Mouse (Mus musculus) adrenal gland, adult 18-20 months (tissue): Measurements from ENCODE around the gene Tbl1x. TPM values are rescaled to one million over a fixed set of nuclear protein-coding genes. Genes with fewer than 3 reads are reported as not detected.
A peak's percentile ranks its signal among the peaks of the same experiment; 100 is the strongest.

Experiments
- DNase-seq, 2 experiments: peaks; one replicate each; pipeline ENCODE4 v3.0.0; 2021 to 2022; ENCODE audit warnings: low spot score in 2 of 2
- long read RNA-seq, 2 experiments: library from polyadenylated mRNA; stranded (forward); transcript quantifications; one replicate each; pipeline ENCODE4 v2.0.0; 2021
- total RNA-seq, 2 experiments: library from RNA; stranded (reverse); gene quantifications; 1 replicate in 1 of 2; 2 replicates in 1 of 2; pipeline ENCODE4 v1.2.3; 2021

Gene Tbl1x
- 10 to 100 TPM; 65.5 to 77.7 TPM for total RNA-seq
- long read RNA-seq, experiment 1, full-length matches to known transcripts, result 12 of 20 reads
- long read RNA-seq, experiment 1, partial matches to known transcripts, result 4 of 20 reads
- long read RNA-seq, experiment 1, other reads (novel, unspliced or antisense), result 4 of 20 reads
- long read RNA-seq, experiment 2, full-length matches to known transcripts, result 48 of 77 reads
- long read RNA-seq, experiment 2, partial matches to known transcripts, result 2 of 77 reads
- long read RNA-seq, experiment 2, other reads (novel, unspliced or antisense), result 27 of 77 reads

GRCm38 (mm10) chrX:77510371-77511300 lies at the start of gene Tbl1x:
TSS of gene Tbl1x (plus strand) at chrX:77511013.
- peak; percentile 63 for DNase-seq

- DNase-seq, result no peak
Observed at GRCm38 (mm10) chrX:77469216-77469615, 41.6 kb upstream of the Tbl1x start.

DNA sequence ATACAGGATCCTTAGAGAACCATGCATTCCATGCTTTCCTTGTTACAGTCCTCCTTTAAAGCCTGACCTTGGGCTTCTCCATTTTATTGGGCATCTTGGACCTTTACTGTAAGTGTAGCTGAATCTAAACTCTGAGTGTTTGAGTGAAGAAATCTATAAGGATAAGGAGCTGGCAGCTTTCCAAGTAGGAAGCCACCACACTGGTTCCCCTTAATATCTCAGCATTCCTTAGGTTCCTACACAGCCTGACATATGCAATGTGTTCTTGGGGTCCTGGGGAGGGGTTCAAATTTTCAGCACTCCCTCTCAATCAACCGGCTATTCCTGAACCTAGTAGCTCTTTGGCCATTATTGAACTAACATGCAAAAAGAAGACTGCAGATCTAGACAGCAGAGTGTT lies 38.0 kb upstream of the Tbl1x start:
- DNase-seq, result no peak

DNA sequence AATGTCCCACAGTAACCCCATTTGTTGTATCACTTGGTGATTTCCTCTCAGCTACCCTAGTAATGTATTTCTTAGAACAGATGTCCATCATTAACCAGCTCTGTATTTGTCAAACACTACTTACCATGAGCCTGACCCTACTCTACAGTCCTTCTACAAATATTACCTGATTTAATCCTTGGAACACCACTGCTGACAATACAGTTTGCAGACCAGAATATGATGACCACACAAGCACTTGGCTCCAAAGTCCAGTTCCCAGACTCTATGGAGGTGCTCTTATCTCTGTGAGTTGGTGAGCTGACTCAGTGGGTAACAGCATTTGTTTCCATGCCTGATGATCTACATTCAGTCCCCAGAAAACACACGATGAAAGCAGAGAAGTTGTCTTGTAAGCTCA lies 37.3 kb upstream of the Tbl1x start:
- no peak for DNase-seq

GRCm38 (mm10) chrX:77474551-77474950 lies 36.3 kb upstream of the Tbl1x start:
- no peak for DNase-seq

- DNase-seq, result no peak
Observed at GRCm38 (mm10) chrX:77477526-77477925, 33.3 kb upstream of the Tbl1x start.

DNA sequence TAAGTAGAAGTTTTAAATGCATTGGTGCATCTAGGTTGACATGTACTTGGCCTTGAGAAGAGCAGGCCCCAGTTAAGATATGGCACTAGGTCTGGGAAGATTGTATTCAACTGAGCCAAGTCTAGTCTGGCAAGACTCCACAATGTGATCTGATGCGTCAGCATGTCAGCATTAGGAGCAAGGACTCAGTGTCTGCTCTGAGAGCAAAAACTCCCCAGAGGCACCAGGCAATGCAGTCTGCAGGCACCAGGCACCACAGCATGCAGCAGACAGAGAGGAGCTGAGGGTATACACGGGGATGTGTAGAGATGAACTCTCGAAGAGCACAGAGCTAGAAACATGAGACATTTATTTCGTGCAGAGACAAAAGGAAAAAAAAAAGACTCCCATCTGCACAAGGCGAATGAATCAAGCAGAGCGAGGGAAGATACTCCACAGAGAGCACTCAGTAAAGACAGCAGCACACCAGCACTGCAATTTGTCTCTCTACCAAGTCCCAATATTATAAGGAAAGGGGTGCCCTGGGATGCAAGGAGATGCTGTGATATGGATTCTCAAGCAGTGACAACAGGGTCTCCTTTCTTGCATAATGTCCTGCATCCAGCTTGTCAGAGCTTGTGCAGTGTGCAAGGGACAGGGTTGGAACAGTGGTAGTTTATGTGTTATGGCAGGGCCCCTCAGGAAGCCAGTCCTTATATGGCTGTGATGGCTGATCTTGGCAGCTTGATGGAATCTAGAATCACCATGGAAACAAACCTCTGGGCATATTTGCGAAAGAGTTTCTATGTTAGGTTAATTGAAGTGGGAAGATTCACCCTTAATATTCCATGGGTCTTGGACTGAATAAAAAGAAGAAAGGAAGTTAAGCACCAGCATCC lies 22.7 kb upstream of the Tbl1x start:
- DNase-seq, result peak in 1 of 2 experiments; percentile 13

- DNase-seq, result no peak
Observed at GRCm38 (mm10) chrX:77490127-77490526, 20.7 kb upstream of the Tbl1x start.

- DNase-seq, result peak; percentile 68 to 73
Observed at GRCm38 (mm10) chrX:77509149-77509548, 1.7 kb upstream of the Tbl1x start.

DNA sequence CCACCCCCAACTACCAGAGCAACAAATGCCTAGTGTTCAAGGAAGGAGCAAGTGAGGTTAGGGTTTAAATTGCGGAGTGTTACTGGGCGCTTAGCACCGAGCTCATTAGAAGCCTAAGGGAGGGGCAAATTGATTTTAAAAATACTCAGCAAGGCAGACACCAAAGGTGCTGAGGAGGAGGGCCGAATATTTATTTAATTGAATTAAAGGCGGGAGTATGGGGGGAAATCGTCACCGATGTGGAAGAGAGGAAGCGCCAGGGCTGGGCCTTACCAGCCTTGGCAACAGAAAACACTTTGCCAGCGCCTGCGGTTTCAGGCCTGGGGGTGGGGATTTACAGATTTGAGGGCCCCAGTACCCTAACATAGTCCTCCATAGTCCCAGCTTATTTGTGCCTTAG lies 1.0 kb upstream of the Tbl1x start:
- no peak for DNase-seq

DNA sequence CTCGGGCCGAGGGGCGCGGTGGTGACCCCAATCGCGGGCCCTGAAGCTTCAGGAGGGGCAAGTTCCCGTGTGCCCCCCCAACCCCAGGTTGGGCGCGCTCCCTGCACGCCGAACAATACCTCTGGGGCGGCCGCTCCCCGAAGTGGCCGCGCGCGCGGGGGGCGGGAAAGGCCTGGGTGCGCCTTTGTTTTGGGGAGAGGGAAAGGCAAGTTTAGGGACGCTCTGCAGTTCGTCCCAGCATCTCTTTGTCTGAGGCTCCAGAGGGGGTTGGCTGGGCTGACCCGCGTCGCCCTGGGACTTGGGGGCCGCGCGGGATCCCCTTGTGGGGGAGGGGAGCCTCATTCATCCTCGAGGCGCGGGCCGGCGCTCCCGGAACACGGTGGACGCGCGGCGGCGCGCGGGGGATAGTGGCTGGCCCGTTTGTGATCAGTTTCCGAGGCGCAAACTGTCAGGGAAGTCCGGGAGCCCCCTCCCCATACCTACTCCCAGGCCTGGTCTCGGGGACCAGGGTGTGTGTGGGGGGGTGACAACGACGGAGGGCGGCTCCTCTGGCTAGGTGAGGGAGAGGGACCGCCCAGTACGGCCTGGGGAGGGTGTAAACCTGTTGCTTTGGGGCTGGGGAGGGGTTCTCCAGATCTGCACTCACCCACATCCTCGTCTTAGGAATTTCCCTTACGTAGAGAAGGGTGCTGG lies 634 bp downstream of the Tbl1x start:
- peak; percentile 31 to 43 for DNase-seq

DNA sequence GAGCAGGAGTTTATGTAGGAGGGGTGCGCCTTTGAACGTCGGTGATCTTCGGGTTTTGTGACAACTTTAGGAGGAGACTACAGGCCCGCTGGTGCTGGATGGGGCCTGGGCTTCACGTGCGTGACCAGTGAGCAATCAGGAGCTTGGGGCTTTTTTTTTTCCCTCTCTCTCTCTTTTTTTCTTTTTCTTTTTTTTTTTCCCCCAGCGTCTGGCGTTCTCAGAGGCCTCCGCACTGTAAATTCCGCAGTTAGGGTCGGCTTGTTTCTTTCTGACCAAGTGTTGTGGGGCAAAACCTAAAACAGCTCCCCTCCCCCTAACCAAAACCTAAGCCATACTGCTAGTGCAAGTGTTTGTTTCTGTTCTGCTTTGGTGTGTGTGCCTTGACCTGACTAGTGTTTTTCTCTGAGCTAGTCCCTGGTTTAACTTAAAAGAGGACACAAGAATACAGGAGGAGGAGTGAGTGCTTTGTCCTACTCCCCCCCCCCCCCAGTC lies 1.2 kb downstream of the Tbl1x start:
- no peak for DNase-seq

GRCm38 (mm10) chrX:77517274-77518085 lies 6.7 kb downstream of the Tbl1x start:
- no peak for DNase-seq

- no peak for DNase-seq
Observed at GRCm38 (mm10) chrX:77518929-77519328, 8.1 kb downstream of the Tbl1x start.

DNA sequence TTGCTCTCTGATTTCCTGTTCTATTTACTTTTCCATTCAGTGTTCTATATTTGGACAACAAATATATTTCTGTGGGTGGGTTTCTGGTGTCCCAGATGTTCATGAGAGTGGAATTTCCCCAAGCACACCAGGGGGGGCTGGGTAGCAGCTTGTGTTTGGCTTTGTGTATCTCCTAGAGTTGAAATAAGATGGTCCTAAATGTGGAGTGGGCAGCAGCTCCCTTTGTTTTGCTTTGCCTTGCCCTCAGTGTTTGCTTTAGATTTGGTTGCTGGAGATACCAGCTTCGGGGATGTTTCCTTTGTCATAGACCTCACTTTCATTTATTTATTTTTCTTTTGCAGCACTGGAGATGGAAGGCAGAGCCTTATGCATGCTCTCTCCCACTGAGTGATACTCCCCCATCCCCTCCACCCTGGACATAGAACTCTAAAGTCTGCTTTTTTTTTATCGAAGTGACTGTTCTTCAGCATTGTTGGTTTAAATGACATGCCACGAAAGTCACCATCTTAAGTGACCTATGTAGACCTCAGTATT lies 12.1 kb downstream of the Tbl1x start:
- no peak for DNase-seq

- DNase-seq, result no peak
Observed at GRCm38 (mm10) chrX:77525179-77525578, 14.4 kb downstream of the Tbl1x start.

GRCm38 (mm10) chrX:77528401-77528800 lies 17.6 kb downstream of the Tbl1x start:
- DNase-seq, result no peak

DNA sequence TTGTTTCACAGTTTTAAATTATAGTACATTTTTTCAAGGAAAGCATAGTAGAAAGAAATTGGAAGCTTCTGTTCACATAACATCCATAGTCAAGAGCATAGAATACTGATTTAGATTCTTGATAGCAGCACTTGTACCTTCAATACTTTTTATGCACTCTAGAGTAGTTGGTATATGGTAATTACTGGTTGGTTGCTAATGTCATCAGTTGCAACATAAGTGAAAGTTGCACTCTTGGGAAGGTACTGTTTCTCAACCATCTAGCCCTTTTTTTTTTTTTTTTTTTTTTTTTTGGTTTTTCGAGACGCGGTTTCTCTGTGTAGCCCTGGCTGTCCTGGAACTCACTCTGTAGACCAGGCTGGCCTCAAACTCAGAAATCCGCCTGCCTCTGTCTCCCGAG lies 20.2 kb downstream of the Tbl1x start:
- DNase-seq, result no peak

DNA sequence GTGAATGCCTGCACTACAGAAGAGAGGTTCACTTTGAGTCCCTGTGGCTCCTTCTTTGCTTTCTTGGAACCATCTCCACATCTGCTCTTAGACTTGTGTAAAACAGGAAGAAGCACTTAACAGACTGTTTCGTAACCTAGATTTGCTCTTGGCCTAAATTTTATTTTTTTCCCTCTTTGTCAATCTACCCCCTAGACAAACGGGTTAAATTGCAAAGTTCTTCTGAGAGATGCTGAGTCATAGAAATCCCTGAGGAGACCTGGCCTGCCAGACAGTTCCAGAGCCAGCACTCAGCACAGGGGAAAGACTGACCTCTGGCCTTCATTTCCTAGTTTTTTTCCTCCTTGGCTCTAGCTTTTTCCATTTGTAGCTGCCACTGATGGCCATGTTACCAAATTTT lies 23.1 kb downstream of the Tbl1x start:
- DNase-seq, result no peak
